Mouse (Mus musculus) urinary bladder, postnatal 4 days (tissue): ENCODE data around the gene Ccdc12.

Experiments
- DNase-seq, 2 experiments: peaks; one replicate each; pipeline ENCODE4 v3.0.0; 2021 to 2022; ENCODE audit warnings: low spot score in 2 of 2

Ccdc12 gene

GRCm38 (mm10) chr9:110656249-110657221, at the start of gene Ccdc12:
Gene Ccdc12 (plus strand): TSS chr9:110656503.
- DNase-seq, result peak; percentile 91 to 92

GRCm38 (mm10) chr9:110611471-110611870, 44.8 kb upstream of the Ccdc12 start:
- DNase-seq, result no peak

GRCm38 (mm10) chr9:110617081-110617480, 39.2 kb upstream of the Ccdc12 start:
- peak in 1 of 2 experiments; percentile 17 for DNase-seq

- DNase-seq, result no peak
Measured at GRCm38 (mm10) chr9:110620180-110620579, 36.1 kb upstream of the Ccdc12 start.

GRCm38 (mm10) chr9:110620685-110621084, 35.6 kb upstream of the Ccdc12 start:
- no peak for DNase-seq

GRCm38 (mm10) chr9:110622621-110623219, 33.6 kb upstream of the Ccdc12 start:
- no peak for DNase-seq

GRCm38 (mm10) chr9:110623416-110624195, 32.7 kb upstream of the Ccdc12 start:
- peak; percentile 17 to 55 for DNase-seq

GRCm38 (mm10) chr9:110624361-110625166, 31.7 kb upstream of the Ccdc12 start, which contains the start of gene Nradd:
Gene Nradd (minus strand): TSS chr9:110624452.
- peak; percentile 84 to 89 for DNase-seq

GRCm38 (mm10) chr9:110625350-110625908, 30.9 kb upstream of the Ccdc12 start:
- DNase-seq, result no peak

GRCm38 (mm10) chr9:110630171-110630570, 26.1 kb upstream of the Ccdc12 start:
- no peak for DNase-seq

GRCm38 (mm10) chr9:110631191-110631590, 25.1 kb upstream of the Ccdc12 start:
- no peak for DNase-seq

- DNase-seq, result no peak
Measured at GRCm38 (mm10) chr9:110631651-110632275, 24.5 kb upstream of the Ccdc12 start.

GRCm38 (mm10) chr9:110632671-110633070, 23.6 kb upstream of the Ccdc12 start:
- no peak for DNase-seq

GRCm38 (mm10) chr9:110633882-110634281, 22.4 kb upstream of the Ccdc12 start:
- no peak for DNase-seq

GRCm38 (mm10) chr9:110635225-110635624, 21.1 kb upstream of the Ccdc12 start:
- peak; percentile 76 to 91 for DNase-seq

GRCm38 (mm10) chr9:110638611-110639021, 17.7 kb upstream of the Ccdc12 start:
- no peak for DNase-seq

- no peak for DNase-seq
Measured at GRCm38 (mm10) chr9:110641006-110641405, 15.3 kb upstream of the Ccdc12 start.

- no peak for DNase-seq
Measured at GRCm38 (mm10) chr9:110642812-110643524, 13.3 kb upstream of the Ccdc12 start.

- no peak for DNase-seq
Measured at GRCm38 (mm10) chr9:110643787-110644186, 12.5 kb upstream of the Ccdc12 start.

- DNase-seq, result no peak
Measured at GRCm38 (mm10) chr9:110644295-110644694, 12.0 kb upstream of the Ccdc12 start.
